Mouse (Mus musculus): ENCODE data around the gene Tenm1.

DNA sequence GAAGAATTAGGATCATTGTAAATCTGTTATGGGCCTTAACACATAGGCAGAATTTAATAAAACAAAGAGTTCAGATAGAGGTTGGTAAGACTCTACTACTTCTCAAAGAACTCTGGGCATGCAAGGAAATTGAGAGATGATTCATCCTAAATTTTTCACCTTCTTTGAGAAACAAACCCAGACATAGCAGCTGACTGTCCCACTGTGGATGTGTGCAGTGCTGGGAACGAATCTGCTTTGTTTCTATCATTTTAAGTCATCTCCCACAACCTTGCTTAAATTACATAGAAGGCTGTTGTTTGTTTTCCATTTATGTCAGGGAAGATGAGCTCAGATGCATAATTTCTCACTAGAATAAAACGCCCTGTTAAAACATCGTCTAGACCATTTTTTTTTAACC is 31.0 kb downstream of the Tenm1 start:
- TF ChIP-seq GATA1 (IDR thresholded peaks at IDR 0.05; ENCODE audit: borderline replicate concordance, low read length) (no peak), CTCF (IDR thresholded peaks at IDR 0.05; ENCODE audit: low read depth, low read length) (no peak)

Measured in G1E (cell line).